Mouse (Mus musculus) stomach, postnatal 0 days (tissue): Measurements from ENCODE around the gene Yes1.
"Not testable (repeated sequence)": the region's sequence is repeated elsewhere in the genome, so short reads cannot be mapped to it uniquely, and the experiment has no call there.

Source experiments
- CTCF ChIP-seq: IDR thresholded peaks from 2 replicates; pipeline ENCODE4 v1.5.1; 2016; ENCODE audit warnings: antibody characterized with exemption, low read depth, mild to moderate bottlenecking, moderate library complexity
- EP300 ChIP-seq: optimal IDR thresholded peaks from 2 replicates; pipeline ENCODE3; 2016; ENCODE audit warnings: antibody characterized with exemption

- not testable (repeated sequence) for TF ChIP-seq CTCF, EP300
Measured at GRCm38 (mm10) chr5:32733892-32734291, 122.9 kb downstream of the Yes1 start.
